Mouse (Mus musculus) small intestine, adult 2 months (tissue): ENCODE results near the gene Il9r. TPM values are rescaled to one million over a fixed set of nuclear protein-coding genes. Genes with fewer than 3 reads are reported as not detected.

Experiments
- H3K27ac ChIP-seq: fragments of 200-500 bp; 2 replicates; pipeline ENCODE4 v1.5.1; 2012; ENCODE audit warnings: low read depth, low read length, control low read depth, inconsistent platforms; ENCODE audit not compliant: insufficient read depth
- H3K27me3 ChIP-seq: fragments of 200-500 bp; 2 replicates; pipeline ENCODE4 v1.6.1; 2012; ENCODE audit warnings: mild to moderate bottlenecking, moderate library complexity, low read length, inconsistent platforms; ENCODE audit not compliant: control insufficient read depth, insufficient read depth
- H3K36me3 ChIP-seq: fragments of 200-500 bp; 2 replicates; pipeline ENCODE4 v1.6.1; 2012; ENCODE audit warnings: mild to moderate bottlenecking, low read length, control low read depth, inconsistent platforms; ENCODE audit not compliant: control insufficient read depth, insufficient read depth
- H3K4me1 ChIP-seq: fragments of 200-500 bp; 2 replicates; pipeline ENCODE4 v1.6.1; 2012; ENCODE audit warnings: low read length, inconsistent platforms, mixed read lengths; ENCODE audit not compliant: control insufficient read depth, insufficient read depth, insufficient read length
- H3K4me3 ChIP-seq: fragments of 200-500 bp; 2 replicates; pipeline ENCODE4 v1.5.1; 2012; ENCODE audit warnings: low read depth, mild to moderate bottlenecking, control low read depth, inconsistent platforms, low read length, moderate library complexity
- CTCF ChIP-seq: fragments of 200-500 bp; IDR thresholded peaks from 2 replicates; pipeline ENCODE4 v1.5.1; 2012; ENCODE audit warnings: low read depth, mild to moderate bottlenecking, control low read depth, inconsistent platforms, low read length, moderate library complexity, mixed read lengths; ENCODE audit not compliant: insufficient replicate concordance, insufficient read length; ENCODE audit errors: extremely low read depth
- POLR2A ChIP-seq: fragments of 200-500 bp; IDR thresholded peaks from 2 replicates; pipeline ENCODE4 v1.6.1; 2012; ENCODE audit warnings: low read depth, mild to moderate bottlenecking, control low read depth, inconsistent platforms, low read length, moderate library complexity
- WGBS: fragments of 180-500 bp; shearing (Covaris S2); methylation state at CpG from one replicate; pipeline ENCODE4 v1.1.7; 2018; 5-methylcytosine and 5-hydroxymethylcytosine counted together
- polyA plus RNA-seq: library from polyadenylated mRNA; depleted of rRNA; stranded (reverse); fragments of >200 nt; gene quantifications from 2 replicates; pipeline ENCODE4 v1.2.3, GENCODE M21; 2012; rRNA removed

Il9r gene
- polyA plus RNA-seq: 0.85 and 1.4 TPM in 2 replicates

GRCm38 (mm10) chr11:32200075-32200601, at the start of gene Il9r:
Gene Il9r, minus strand, starts transcription at chr11:32200279.
- Histone ChIP-seq H3K27ac (no peak within 1 kb of the TSS), H3K36me3 (no peaks in the 10 kb centered on the region), H3K27me3 (no peaks in the 10 kb centered on the region), H3K4me1 (peaks cover 3% of the 10 kb centered on the region; the same call in 1 of the 2 replicates), H3K4me3 (no peak within 1 kb of the TSS)
- 65% methylated on average over 10 of the region's 10 CpGs for WGBS
- no peak for TF ChIP-seq POLR2A
- TF ChIP-seq CTCF: no peak

DNA sequence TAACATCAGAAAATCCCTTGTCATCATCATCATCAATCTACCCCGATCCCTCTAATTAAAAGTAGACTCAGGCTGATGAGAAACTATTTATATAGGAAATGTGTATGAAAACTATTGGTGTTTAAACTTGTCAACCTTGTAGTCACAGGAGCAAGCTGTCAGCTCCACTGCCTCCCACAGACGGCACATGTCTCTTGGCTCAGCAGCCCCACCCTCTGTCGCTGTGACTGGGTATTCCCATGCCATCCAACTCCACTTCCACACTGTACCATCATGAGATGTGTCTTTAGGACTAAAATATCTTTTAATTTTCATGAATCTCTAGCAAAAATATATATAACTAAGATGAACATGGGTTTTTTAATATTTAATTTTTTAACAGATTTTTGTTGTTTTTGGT, 48.3 kb upstream of the Il9r start:
- WGBS: 88% methylated on average over 3 of the region's 3 CpGs
- Histone ChIP-seq H3K27me3 (no peaks in the 10 kb centered on the region), H3K4me1 (no peaks in the 10 kb centered on the region; the same call in 1 of the 2 replicates)

DNA sequence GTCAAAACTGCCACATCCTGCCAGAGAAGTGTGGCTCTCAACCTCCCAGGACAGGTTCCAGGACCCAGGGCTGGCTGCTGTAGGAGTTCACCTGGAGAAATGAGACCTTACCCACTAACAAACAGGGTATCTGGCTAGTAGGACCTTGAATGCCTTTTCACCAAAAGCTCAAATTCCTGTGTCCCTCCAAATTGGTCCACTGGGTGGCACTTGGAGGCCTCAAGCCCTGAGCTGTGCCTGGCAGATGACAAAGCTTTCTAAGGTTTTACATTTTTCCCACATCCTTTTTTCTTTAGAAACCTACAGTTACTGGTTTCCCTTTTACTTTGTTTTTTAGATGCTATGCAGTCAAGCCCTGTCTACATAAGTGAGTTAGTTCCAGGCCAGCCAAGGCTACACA, 47.0 kb upstream of the Il9r start:
- Histone ChIP-seq H3K27me3 (no peaks in the 10 kb centered on the region), H3K36me3 (peaks cover 26% of the 10 kb centered on the region), H3K4me3 (no peak overlapping the region), H3K4me1 (no peaks in the 10 kb centered on the region; the same call in 1 of the 2 replicates), H3K27ac (no peak overlapping the region)
- TF ChIP-seq POLR2A (no peak), CTCF (peak; percentile 6; the same call in 1 of the 2 replicates)

More for the DNA sequence above, 48.3 kb upstream of the Il9r start:
- Histone ChIP-seq H3K4me3 (no peak overlapping the region), H3K36me3 (peaks cover 29% of the 10 kb centered on the region), H3K27ac (no peak overlapping the region)
- no peak for TF ChIP-seq CTCF
- TF ChIP-seq POLR2A: no peak

GRCm38 (mm10) chr11:32245614-32246013, 45.5 kb upstream of the Il9r start:
- WGBS: 89% methylated on average over 6 of the region's 6 CpGs
- no peak overlapping the region for H3K27ac ChIP-seq
- no peak overlapping the region for H3K4me3 ChIP-seq
- TF ChIP-seq POLR2A: no peak
- no peak for TF ChIP-seq CTCF
- no peaks in the 10 kb centered on the region for H3K27me3 ChIP-seq
- peaks cover 3% of the 10 kb centered on the region; the same call in 1 of the 2 replicates for H3K4me1 ChIP-seq
- H3K36me3 ChIP-seq: peaks cover 26% of the 10 kb centered on the region

DNA sequence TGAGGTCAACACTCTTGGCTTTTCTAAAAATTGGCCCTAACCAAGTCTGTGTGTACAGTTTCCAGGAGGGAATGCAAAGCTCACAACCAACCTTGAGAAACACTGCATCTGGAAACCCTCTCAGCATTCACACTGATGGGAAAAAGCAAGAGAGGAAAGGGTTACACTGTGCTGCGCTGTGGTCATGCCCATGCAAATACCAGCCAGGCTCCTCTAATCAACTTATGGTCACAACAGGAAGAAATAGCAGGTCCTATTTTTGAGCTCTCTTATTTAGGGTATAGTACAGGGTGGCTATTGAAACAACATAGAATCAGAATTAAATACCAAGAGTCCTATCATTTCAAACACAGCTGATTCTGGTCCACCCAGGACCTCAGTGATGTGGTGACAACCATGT, 44.5 kb upstream of the Il9r start:
- H3K4me1 ChIP-seq: peaks cover 3% of the 10 kb centered on the region; the same call in 1 of the 2 replicates
- H3K36me3 ChIP-seq: peaks cover 25% of the 10 kb centered on the region
- no peaks in the 10 kb centered on the region for H3K27me3 ChIP-seq
- no peak overlapping the region for H3K27ac ChIP-seq
- no peak overlapping the region for H3K4me3 ChIP-seq
- no peak for TF ChIP-seq POLR2A
- TF ChIP-seq CTCF: no peak
- 89% methylated on average over 1 of the region's 1 CpGs for WGBS

- Histone ChIP-seq H3K4me1 (peaks cover 3% of the 10 kb centered on the region; the same call in 1 of the 2 replicates), H3K4me3 (no peak overlapping the region), H3K27ac (no peak overlapping the region), H3K36me3 (peaks cover 24% of the 10 kb centered on the region), H3K27me3 (no peaks in the 10 kb centered on the region)
- 73% methylated on average over 3 of the region's 3 CpGs for WGBS
- no peak for TF ChIP-seq CTCF
- no peak for TF ChIP-seq POLR2A
These were observed 44.0 kb upstream of the Il9r start for GRCm38 (mm10) chr11:32244064-32244463.

GRCm38 (mm10) chr11:32243205-32243955, 43.3 kb upstream of the Il9r start:
- peaks cover 24% of the 10 kb centered on the region for H3K36me3 ChIP-seq
- peaks cover 3% of the 10 kb centered on the region; the same call in 1 of the 2 replicates for H3K4me1 ChIP-seq
- H3K27me3 ChIP-seq: no peaks in the 10 kb centered on the region
- TF ChIP-seq CTCF (no peak), POLR2A (no peak)
- H3K4me3 ChIP-seq: no peak overlapping the region
- H3K27ac ChIP-seq: no peak overlapping the region
- 81% methylated on average over 7 of the region's 7 CpGs for WGBS
